Mouse (Mus musculus) forebrain, postnatal 0 days (tissue): Measurements from ENCODE around the gene Stab2. TPM values are rescaled to one million over a fixed set of nuclear protein-coding genes. Genes with fewer than 3 reads are reported as not detected.

Experiments used
- ATAC-seq: fragments of 200-750 bp; cut with Nextera tagmentation; 2 replicates; pipeline ENCODE4 v1.8.0; 2017; ENCODE audit warnings: mild to moderate bottlenecking, moderate library complexity
- DNase-seq: peaks from one replicate; pipeline ENCODE4 v3.0.0-alpha.2; 2015
- H3K27ac ChIP-seq: fragments of 300-500 bp; sonication (generic); 2 replicates; pipeline ENCODE4 v1.5.1; 2014; ENCODE audit warnings: low read depth, mild to moderate bottlenecking, antibody characterized with exemption, low read length, moderate library complexity, mixed read lengths
- H3K27me3 ChIP-seq: fragments of 300-500 bp; sonication (generic); 2 replicates; pipeline ENCODE4 v1.6.1; 2014; ENCODE audit warnings: mild to moderate bottlenecking, low read length, mixed read lengths; ENCODE audit not compliant: insufficient read depth
- H3K36me3 ChIP-seq: fragments of 300-500 bp; sonication (generic); 2 replicates; pipeline ENCODE4 v1.6.1; 2014; ENCODE audit warnings: mild to moderate bottlenecking, moderate library complexity; ENCODE audit not compliant: insufficient read depth
- H3K4me1 ChIP-seq: fragments of 300-500 bp; sonication (generic); 2 replicates; pipeline ENCODE4 v1.6.1; 2014; ENCODE audit warnings: antibody characterized with exemption; ENCODE audit not compliant: insufficient read depth
- H3K4me2 ChIP-seq: fragments of 300-500 bp; sonication (generic); 2 replicates; pipeline ENCODE4 v1.6.1; 2014; ENCODE audit warnings: low read depth, mild to moderate bottlenecking, moderate library complexity
- H3K4me3 ChIP-seq: fragments of 300-500 bp; sonication (generic); 2 replicates; pipeline ENCODE4 v1.5.1; 2014; ENCODE audit warnings: low read depth, low read length, mixed read lengths
- H3K9ac ChIP-seq: fragments of 300-500 bp; sonication (generic); 2 replicates; pipeline ENCODE4 v1.6.1; 2014; ENCODE audit warnings: mild to moderate bottlenecking
- H3K9me3 ChIP-seq: fragments of 300-500 bp; sonication (generic); 2 replicates; pipeline ENCODE4 v1.6.1; 2016; ENCODE audit warnings: low read length
- CTCF ChIP-seq: sonication (generic); IDR thresholded peaks from 2 replicates; pipeline ENCODE4 v1.5.1; 2016; ENCODE audit warnings: antibody characterized with exemption, control low read depth, low read depth
- WGBS: fragments of 180-500 bp; shearing (Covaris S2); extraction: QIAGEN DNeasy Blood & Tissue Kit; methylation state at CpG from one replicate; pipeline ENCODE4 v1.1.7; 2014; 5-methylcytosine and 5-hydroxymethylcytosine counted together
- polyA plus RNA-seq: library from polyadenylated mRNA; unstranded; fragments of >200 nt; fragmentation: Nextera tagmentation; extraction: Ambion mirVana; gene quantifications from 2 replicates; pipeline ENCODE4 v1.2.1, GENCODE M21; 2015
- total RNA-seq: library from RNA; depleted of rRNA; stranded (reverse); fragments of >200 nt; gene quantifications from 2 replicates; pipeline ENCODE4 v1.2.3, GENCODE M21; 2014

Stab2 gene
- total and polyA plus RNA-seq, 2 experiments from 2014 or later, result 0.08 to 0.19 TPM

DNA sequence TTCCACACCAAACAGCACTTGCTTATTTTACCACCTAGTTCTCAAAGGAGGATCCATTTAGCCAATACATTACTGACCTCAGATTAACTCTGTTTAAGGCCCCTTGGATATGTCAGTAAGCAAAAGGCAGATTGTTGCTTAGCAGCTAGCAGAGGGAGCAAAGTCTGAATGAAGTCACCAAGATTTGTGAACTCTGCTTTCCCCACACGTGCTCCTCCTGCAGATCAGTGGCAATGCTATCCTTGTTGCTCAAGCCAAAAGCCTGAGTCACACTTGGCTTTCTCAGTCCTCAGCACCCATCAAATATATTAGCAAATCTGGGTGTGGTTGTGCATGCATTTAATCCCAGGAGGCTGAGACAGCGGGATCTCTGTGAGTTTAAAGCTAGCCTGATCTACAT lies 60.3 kb downstream of the Stab2 start:
- no peak overlapping the region for H3K4me3 ChIP-seq
- WGBS, result 76% methylated on average over 2 of the region's 2 CpGs
- 0 out of 2 replicates have a peak overlapping the region, but pooled peaks have one; percentile 23 for H3K4me2 ChIP-seq
- no peak for DNase-seq
- H3K9ac ChIP-seq, result no peak overlapping the region
- H3K9me3 ChIP-seq, result no peaks in the 10 kb centered on the region
- ATAC-seq, result peak; percentile 42
- no peak for TF ChIP-seq CTCF
- H3K27me3 ChIP-seq, result no peaks in the 10 kb centered on the region
- no peaks in the 10 kb centered on the region for H3K36me3 ChIP-seq
- H3K4me1 ChIP-seq, result no peaks in the 10 kb centered on the region
- no peak overlapping the region for H3K27ac ChIP-seq

GRCm38 (mm10) chr10:86940591-86940990 lies 67.2 kb downstream of the Stab2 start:
- H3K9ac ChIP-seq, result no peak overlapping the region
- DNase-seq (no peak), ATAC-seq (no peak)
- H3K9me3 ChIP-seq, result no peaks in the 10 kb centered on the region
- H3K4me3 ChIP-seq, result no peak overlapping the region
- H3K36me3 ChIP-seq, result no peaks in the 10 kb centered on the region
- no peak for TF ChIP-seq CTCF
- H3K27me3 ChIP-seq, result no peaks in the 10 kb centered on the region
- no peaks in the 10 kb centered on the region for H3K4me1 ChIP-seq
- H3K4me2 ChIP-seq, result no peak overlapping the region
- H3K27ac ChIP-seq, result no peak overlapping the region
- WGBS, result 92% methylated on average over 4 of the region's 4 CpGs

- no peak for TF ChIP-seq CTCF
- WGBS, result 14% methylated on average over 6 of the region's 6 CpGs
- no peaks in the 10 kb centered on the region for H3K4me1 ChIP-seq
- H3K4me3 ChIP-seq, result no peak overlapping the region
- no peak overlapping the region for H3K27ac ChIP-seq
- DNase-seq, result no peak
- no peak overlapping the region for H3K9ac ChIP-seq
- H3K4me2 ChIP-seq, result no peak overlapping the region
- ATAC-seq, result peak; percentile 51
- H3K9me3 ChIP-seq, result no peaks in the 10 kb centered on the region
- H3K27me3 ChIP-seq, result no peaks in the 10 kb centered on the region
- H3K36me3 ChIP-seq, result no peaks in the 10 kb centered on the region
Observed at GRCm38 (mm10) chr10:86934376-86934775, 73.4 kb downstream of the Stab2 start.

DNA sequence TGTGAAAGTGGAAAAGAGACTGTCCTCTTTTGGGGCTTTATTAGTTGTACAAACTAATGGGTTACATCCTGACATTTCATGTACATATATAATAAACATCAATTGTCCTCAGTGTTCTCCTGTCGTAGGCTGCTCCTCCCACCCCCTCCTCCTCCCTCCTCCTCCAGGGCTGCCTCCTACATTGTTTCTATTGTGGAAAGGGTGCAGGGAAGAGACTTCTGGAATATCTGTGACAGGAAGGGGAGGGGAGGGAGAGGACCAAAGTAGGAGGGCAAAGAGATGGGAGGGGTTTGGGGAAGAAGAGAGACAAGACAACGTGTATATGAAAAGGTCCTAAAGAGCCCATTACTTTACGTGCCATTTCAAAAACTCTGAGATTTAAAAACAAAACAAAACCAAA lies 73.9 kb downstream of the Stab2 start:
- TF ChIP-seq CTCF, result no peak
- 30% methylated on average over 3 of the region's 3 CpGs for WGBS
- DNase-seq (no peak), ATAC-seq (peak; percentile 38; the same call in 1 of the 2 replicates)
- no peak overlapping the region for H3K4me2 ChIP-seq
- H3K9me3 ChIP-seq, result no peaks in the 10 kb centered on the region
- H3K27me3 ChIP-seq, result no peaks in the 10 kb centered on the region
- H3K4me3 ChIP-seq, result no peak overlapping the region
- no peak overlapping the region for H3K9ac ChIP-seq
- H3K36me3 ChIP-seq, result no peaks in the 10 kb centered on the region
- H3K4me1 ChIP-seq, result no peaks in the 10 kb centered on the region
- no peak overlapping the region for H3K27ac ChIP-seq

DNA sequence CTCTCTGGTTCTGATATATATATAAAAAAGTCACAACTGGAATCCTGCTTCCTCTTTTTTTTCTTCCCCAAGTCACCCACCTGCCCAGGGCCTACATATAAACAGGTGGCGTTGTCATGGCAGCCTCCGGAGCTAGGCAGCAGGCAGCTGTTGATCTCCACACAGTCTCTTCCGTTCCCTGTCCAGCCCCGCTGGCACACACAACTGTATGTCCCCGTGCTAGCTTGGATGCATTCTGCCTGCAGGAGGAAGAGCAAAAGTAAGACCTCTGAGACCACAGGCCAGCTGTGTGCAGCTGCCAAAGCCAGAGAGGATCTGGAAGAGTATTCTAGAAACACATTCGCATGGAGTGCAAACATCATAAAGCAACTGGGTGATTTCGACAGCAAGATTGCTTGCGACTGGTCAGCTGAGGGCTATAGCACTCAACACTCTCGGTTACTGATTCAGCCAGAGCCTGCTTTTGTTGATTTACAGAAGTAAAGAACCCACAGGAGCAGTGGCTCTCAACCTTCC lies 74.6 kb downstream of the Stab2 start:
- H3K4me2 ChIP-seq, result no peak overlapping the region
- no peaks in the 10 kb centered on the region for H3K36me3 ChIP-seq
- H3K4me1 ChIP-seq, result no peaks in the 10 kb centered on the region
- no peak for TF ChIP-seq CTCF
- DNase-seq, result no peak
- H3K27ac ChIP-seq, result no peak overlapping the region
- WGBS, result 70% methylated on average over 9 of the region's 9 CpGs
- no peak overlapping the region for H3K9ac ChIP-seq
- no peaks in the 10 kb centered on the region for H3K9me3 ChIP-seq
- H3K4me3 ChIP-seq, result no peak overlapping the region
- 0 out of 2 replicates have a peak, but pooled peaks have one; percentile 40 for ATAC-seq
- H3K27me3 ChIP-seq, result no peaks in the 10 kb centered on the region

DNA sequence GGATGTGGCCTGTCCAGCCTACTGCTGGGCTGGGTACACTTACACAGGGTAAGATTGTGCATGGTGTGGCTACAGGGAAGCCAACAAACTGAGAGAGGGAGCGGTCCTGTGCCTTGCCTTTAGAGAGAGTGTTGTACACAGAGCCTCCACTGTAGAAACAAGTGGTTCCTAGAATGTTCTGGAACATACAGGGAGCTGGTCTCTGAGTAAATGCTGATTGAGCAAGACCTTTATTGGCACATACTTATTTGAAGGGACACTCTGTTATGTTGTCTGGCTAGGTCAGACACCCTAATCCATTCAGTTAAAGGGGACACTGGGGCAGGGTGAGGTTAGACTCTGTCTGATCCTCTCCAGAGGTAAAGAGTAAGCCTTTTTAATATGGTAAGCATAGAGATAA lies 84.2 kb downstream of the Stab2 start:
- no peak for ATAC-seq
- WGBS, result 93% methylated on average over 1 of the region's 1 CpGs
- no peak for DNase-seq
- H3K9ac ChIP-seq, result no peak overlapping the region
- TF ChIP-seq CTCF, result no peak
- no peaks in the 10 kb centered on the region for H3K4me1 ChIP-seq
- H3K27ac ChIP-seq, result no peak overlapping the region
- H3K36me3 ChIP-seq, result no peaks in the 10 kb centered on the region
- H3K4me2 ChIP-seq, result no peak overlapping the region
- H3K9me3 ChIP-seq, result no peaks in the 10 kb centered on the region
- no peaks in the 10 kb centered on the region for H3K27me3 ChIP-seq
- no peak overlapping the region for H3K4me3 ChIP-seq

- H3K9me3 ChIP-seq, result no peaks in the 10 kb centered on the region
Observed at GRCm38 (mm10) chr10:86915595-86915994, 92.2 kb downstream of the Stab2 start.

More at GRCm38 (mm10) chr10:86915595-86915994, 92.2 kb downstream of the Stab2 start:
- no peak for DNase-seq
- no peak for TF ChIP-seq CTCF
- no peak overlapping the region for H3K27ac ChIP-seq
- peak; percentile 50 for ATAC-seq
- H3K4me1 ChIP-seq, result no peaks in the 10 kb centered on the region
- no peak overlapping the region for H3K9ac ChIP-seq
- no peaks in the 10 kb centered on the region for H3K27me3 ChIP-seq
- H3K4me3 ChIP-seq, result no peak overlapping the region
- H3K36me3 ChIP-seq, result no peaks in the 10 kb centered on the region
- H3K4me2 ChIP-seq, result no peak overlapping the region
